ENCODE assay signal across 11 mouse cellular contexts in the genomic region with DNA sequence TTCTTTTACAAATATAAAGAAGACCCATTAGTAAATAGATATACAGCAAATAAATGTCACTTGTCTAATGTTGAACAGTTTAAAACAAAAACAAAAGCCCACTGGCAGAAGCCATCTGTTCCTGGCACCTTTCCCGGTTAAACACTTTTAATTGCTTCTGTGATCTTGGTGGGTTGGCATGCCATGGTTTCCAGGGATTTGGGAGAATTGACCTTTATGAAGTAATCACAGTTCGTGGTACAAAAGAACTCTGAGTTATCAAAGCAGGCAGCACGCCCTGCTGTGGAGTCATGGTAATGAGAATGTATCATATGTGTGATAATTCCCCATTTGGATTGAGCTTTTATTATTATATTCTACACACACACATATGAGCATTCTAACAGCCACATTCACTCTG.
DNase-seq lines count a peak whose midpoint lies in the region; ATAC-seq and TF ChIP-seq lines count a peak whose summit lies in the region.
"Had no signal": no experiment of that assay in that cellular context is flagged by ENCODE, and none has a peak within 500 bp of the region (broad histone marks: within the 10 kb centered on the region; RNA-seq: fewer than 3 reads in every experiment).

No protein-coding gene starts in this region.

- no peak overlapping the region for H3K4me2 ChIP-seq in forebrain, embryonic 11.5 days (ENCODE audit: low read depth, low read length, severe bottlenecking)
- no peak overlapping the region for H3K4me2 ChIP-seq in lung, postnatal 0 days (replicated peaks; ENCODE audit: low read depth, low read length)
- H3K4me2 ChIP-seq: heart, embryonic 15.5 days had no signal

- TF ChIP-seq CTCF in lung, postnatal 0 days (IDR thresholded peaks at IDR 0.05) = no peak

- WGBS in forebrain, embryonic 11.5 days = 62% methylated on average over 3 of the region's 3 CpGs
- 82% methylated on average over 3 of the region's 3 CpGs for WGBS in forebrain, embryonic 10.5 days
- WGBS in lung, postnatal 0 days = 46% methylated on average over 3 of the region's 3 CpGs

- no peak overlapping the region for H3K27ac ChIP-seq in forebrain, embryonic 11.5 days (ENCODE audit: low read depth, low read length)
- H3K27ac ChIP-seq in forebrain, embryonic 10.5 days = no peak overlapping the region
- no peak overlapping the region for H3K27ac ChIP-seq in lung, postnatal 0 days (ENCODE audit: low read length)
- H3K27ac ChIP-seq: embryonic facial prominence, embryonic 10.5 days; heart, embryonic 15.5 days; kidney, postnatal 0 days had no signal

- no peak overlapping the region for H3K4me3 ChIP-seq in forebrain, embryonic 11.5 days (ENCODE audit: low read depth, low read length)
- H3K4me3 ChIP-seq in forebrain, embryonic 10.5 days = no peak overlapping the region
- H3K4me3 ChIP-seq in lung, postnatal 0 days (ENCODE audit: low read depth, low read length) = no peak overlapping the region
- H3K4me3 ChIP-seq: embryonic facial prominence, embryonic 10.5 days; heart, embryonic 15.5 days had no signal

- 0 out of 2 replicates have a peak, but pooled peaks have one; percentile 21 for ATAC-seq in forebrain, embryonic 11.5 days (replicated peaks; ENCODE audit: low FRiP score)
- ATAC-seq in lung, postnatal 0 days = no peak

- H3K9me3 ChIP-seq in forebrain, embryonic 11.5 days (ENCODE audit: control insufficient read depth, low read length) = no peaks in the 10 kb centered on the region
- no peaks in the 10 kb centered on the region for H3K9me3 ChIP-seq in forebrain, embryonic 10.5 days
- H3K9me3 ChIP-seq in lung, postnatal 0 days (ENCODE audit: low read length) = no peaks in the 10 kb centered on the region
- H3K9me3 ChIP-seq: embryonic facial prominence, embryonic 10.5 days; heart, embryonic 15.5 days had no signal

- DNase-seq in forebrain, embryonic 11.5 days (ENCODE audit: low spot score) = no peak
- DNase-seq in forebrain, embryonic 10.5 days (ENCODE audit: extremely low spot score, low spot score) = no peak
- DNase-seq in MN1 (ENCODE audit: low spot score) = peak; percentile 13
- DNase-seq in cerebellum, postnatal 14 days = peak; percentile 35 to 62
- DNase-seq in layer of hippocampus, adult 9-10 months (ENCODE audit: low spot score) = peak; percentile 61
- no peak for DNase-seq in kidney, postnatal 25 days
- DNase-seq in lung, postnatal 0 days (ENCODE audit: low spot score) = no peak
- no peak for DNase-seq in ovary, adult 18-20 months (ENCODE audit: low spot score)

- no peaks in the 10 kb centered on the region for H3K36me3 ChIP-seq in forebrain, embryonic 11.5 days (ENCODE audit: control insufficient read depth, insufficient read depth, low read length)
- no peaks in the 10 kb centered on the region for H3K36me3 ChIP-seq in forebrain, embryonic 10.5 days (replicated peaks)
- H3K36me3 ChIP-seq in lung, postnatal 0 days (ENCODE audit: insufficient read depth, low read length) = no peaks in the 10 kb centered on the region
- H3K36me3 ChIP-seq: embryonic facial prominence, embryonic 10.5 days; heart, embryonic 15.5 days had no signal

- no peaks in the 10 kb centered on the region for H3K27me3 ChIP-seq in forebrain, embryonic 11.5 days (ENCODE audit: control insufficient read depth, insufficient read depth, low read length)
- no peaks in the 10 kb centered on the region for H3K27me3 ChIP-seq in forebrain, embryonic 10.5 days (ENCODE audit: poor library complexity, severe bottlenecking)
- H3K27me3 ChIP-seq in lung, postnatal 0 days (replicated peaks; ENCODE audit: insufficient read depth, low read length) = no peaks in the 10 kb centered on the region
- H3K27me3 ChIP-seq: heart, embryonic 15.5 days had no signal

- TF ChIP-seq EP300 in lung, postnatal 0 days (IDR thresholded peaks at IDR 0.05) = no peak

- no peak overlapping the region for H3K9ac ChIP-seq in forebrain, embryonic 11.5 days (ENCODE audit: low read length)
- no peak overlapping the region for H3K9ac ChIP-seq in lung, postnatal 0 days (replicated peaks; ENCODE audit: low read depth)
- H3K9ac ChIP-seq: heart, embryonic 15.5 days had no signal

- no peaks in the 10 kb centered on the region for H3K4me1 ChIP-seq in forebrain, embryonic 11.5 days (replicated peaks; ENCODE audit: control insufficient read depth, insufficient read depth, low read length)
- H3K4me1 ChIP-seq in forebrain, embryonic 10.5 days = no peaks in the 10 kb centered on the region
- no peaks in the 10 kb centered on the region for H3K4me1 ChIP-seq in lung, postnatal 0 days (ENCODE audit: insufficient read depth, low read depth, low read length)
- H3K4me1 ChIP-seq: embryonic facial prominence, embryonic 10.5 days; heart, embryonic 15.5 days had no signal

Comparison
In these comparisons a context has a peak if more than half of its experiments do, and no peak if none do; other contexts are left out.
1. DNase-seq: peak in MN1 (single experiment), cerebellum, postnatal 14 days (2 of 2) and layer of hippocampus, adult 9-10 months (single experiment); none in forebrain, embryonic 11.5 days (single experiment), forebrain, embryonic 10.5 days (single experiment), kidney, postnatal 25 days (0 of 2), lung, postnatal 0 days (single experiment) and ovary, adult 18-20 months (single experiment).